Mouse (Mus musculus): ENCODE data around the gene Hic2. TPM values are rescaled to one million over a fixed set of nuclear protein-coding genes. Genes with fewer than 3 reads are reported as not detected.

The Hic2 gene
- polyA plus RNA-seq, 1 experiment from 2014 or later: 2.1 TPM

GRCm38 (mm10) chr16:17300818-17301217, 67.4 kb downstream of the Hic2 start:
- no peak overlapping the region for H3K9ac ChIP-seq (ENCODE audit: low read depth, low read length)
- no peak for DNase-seq (ENCODE audit: low spot score)
- H3K27me3 ChIP-seq (ENCODE audit: insufficient read depth, low read length): no peaks in the 10 kb centered on the region
- no peak overlapping the region for H3K4me2 ChIP-seq (ENCODE audit: low read length)
- peaks cover 47% of the 10 kb centered on the region for H3K36me3 ChIP-seq (ENCODE audit: insufficient read depth, low read length)
- no peak for TF ChIP-seq CTCF (IDR thresholded peaks at IDR 0.05; ENCODE audit: low read depth)
- no peaks in the 10 kb centered on the region for H3K9me3 ChIP-seq (replicated peaks; ENCODE audit: low read length)
- no peak overlapping the region for H3K27ac ChIP-seq
- H3K4me3 ChIP-seq (replicated peaks; ENCODE audit: low read depth, low read length): no peak overlapping the region
- ATAC-seq (replicated peaks; ENCODE audit: low FRiP score, low read depth): no peak
- no peaks in the 10 kb centered on the region for H3K4me1 ChIP-seq (replicated peaks; ENCODE audit: insufficient read depth, low read length)
- 95% methylated on average over 3 of the region's 3 CpGs for WGBS

DNA sequence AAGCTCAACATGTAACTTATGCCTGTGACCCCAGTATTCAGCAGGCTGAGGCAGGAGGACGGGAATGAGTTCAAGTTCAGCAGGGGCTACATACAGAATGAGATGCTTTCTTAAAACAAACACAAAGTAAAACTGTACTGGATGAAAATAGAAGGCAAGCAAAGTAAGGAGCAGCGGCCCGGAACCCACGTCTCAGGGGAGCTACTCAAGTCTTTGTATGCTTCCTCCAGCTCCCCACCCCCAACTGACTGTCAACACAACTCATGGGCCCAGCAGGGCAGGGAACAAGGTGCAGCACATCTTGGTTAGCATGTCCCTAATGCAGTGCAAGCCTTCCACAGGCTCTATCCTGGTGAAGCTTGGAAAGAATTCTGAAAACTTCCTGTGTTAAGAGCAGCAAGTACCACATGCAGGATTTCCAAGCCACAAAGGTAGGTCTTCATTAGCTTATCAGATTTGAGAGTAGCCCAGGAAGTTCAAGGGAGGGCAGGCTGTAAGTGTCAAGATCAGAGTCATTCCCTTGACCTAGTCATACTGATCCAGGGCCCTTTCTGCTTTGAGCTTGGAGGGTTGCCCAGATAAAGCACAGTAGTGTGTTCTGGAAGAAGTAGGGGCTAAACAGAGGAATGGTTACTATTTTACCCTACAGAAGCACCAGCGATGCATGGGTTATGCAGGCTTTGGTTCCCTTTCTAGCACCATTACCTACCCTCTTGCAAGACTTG, 70.3 kb downstream of the Hic2 start:
- H3K4me1 ChIP-seq (replicated peaks; ENCODE audit: insufficient read depth, low read length): no peaks in the 10 kb centered on the region
- no peaks in the 10 kb centered on the region for H3K9me3 ChIP-seq (replicated peaks; ENCODE audit: low read length)
- WGBS: 75% methylated on average over 5 of the region's 5 CpGs
- H3K27ac ChIP-seq: no peak overlapping the region
- no peaks in the 10 kb centered on the region for H3K27me3 ChIP-seq (ENCODE audit: insufficient read depth, low read length)
- H3K4me2 ChIP-seq (ENCODE audit: low read length): no peak overlapping the region
- peaks cover 41% of the 10 kb centered on the region for H3K36me3 ChIP-seq (ENCODE audit: insufficient read depth, low read length)
- no peak for TF ChIP-seq CTCF (IDR thresholded peaks at IDR 0.05; ENCODE audit: low read depth)
- ATAC-seq (replicated peaks; ENCODE audit: low FRiP score, low read depth) (no peak), DNase-seq (ENCODE audit: low spot score) (no peak)
- H3K4me3 ChIP-seq (replicated peaks; ENCODE audit: low read depth, low read length): no peak overlapping the region
- H3K9ac ChIP-seq (ENCODE audit: low read depth, low read length): no peak overlapping the region

DNA sequence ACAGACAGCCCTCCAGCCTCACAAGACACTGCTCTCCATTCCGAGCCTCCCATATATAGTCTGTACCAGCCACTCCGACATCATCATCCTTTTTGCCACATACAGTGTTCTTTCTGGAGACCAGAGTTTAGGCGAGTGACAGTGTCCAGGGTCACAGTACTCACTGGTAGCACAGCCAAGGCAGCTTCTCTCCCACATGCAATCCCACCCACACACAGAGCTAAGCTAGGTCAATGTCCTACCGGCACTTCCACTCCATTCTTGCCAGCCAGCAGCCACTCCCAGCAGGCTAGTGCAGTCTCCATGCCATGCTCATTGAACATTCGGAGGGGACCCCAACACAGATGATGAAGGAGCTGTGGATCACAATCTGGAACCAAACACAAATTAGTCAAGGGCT, 74.1 kb downstream of the Hic2 start:
- DNase-seq (ENCODE audit: low spot score): no peak
- no peak overlapping the region for H3K9ac ChIP-seq (ENCODE audit: low read depth, low read length)
- no peak for TF ChIP-seq CTCF (IDR thresholded peaks at IDR 0.05; ENCODE audit: low read depth)
- H3K36me3 ChIP-seq (ENCODE audit: insufficient read depth, low read length): peaks cover 39% of the 10 kb centered on the region
- no peak for ATAC-seq (replicated peaks; ENCODE audit: low FRiP score, low read depth)
- no peaks in the 10 kb centered on the region for H3K27me3 ChIP-seq (ENCODE audit: insufficient read depth, low read length)
- no peak overlapping the region for H3K27ac ChIP-seq
- no peaks in the 10 kb centered on the region for H3K4me1 ChIP-seq (replicated peaks; ENCODE audit: insufficient read depth, low read length)
- H3K4me3 ChIP-seq (replicated peaks; ENCODE audit: low read depth, low read length): no peak overlapping the region
- no peak overlapping the region for H3K4me2 ChIP-seq (ENCODE audit: low read length)
- 90% methylated on average over 5 of the region's 5 CpGs for WGBS
- no peaks in the 10 kb centered on the region for H3K9me3 ChIP-seq (replicated peaks; ENCODE audit: low read length)

DNA sequence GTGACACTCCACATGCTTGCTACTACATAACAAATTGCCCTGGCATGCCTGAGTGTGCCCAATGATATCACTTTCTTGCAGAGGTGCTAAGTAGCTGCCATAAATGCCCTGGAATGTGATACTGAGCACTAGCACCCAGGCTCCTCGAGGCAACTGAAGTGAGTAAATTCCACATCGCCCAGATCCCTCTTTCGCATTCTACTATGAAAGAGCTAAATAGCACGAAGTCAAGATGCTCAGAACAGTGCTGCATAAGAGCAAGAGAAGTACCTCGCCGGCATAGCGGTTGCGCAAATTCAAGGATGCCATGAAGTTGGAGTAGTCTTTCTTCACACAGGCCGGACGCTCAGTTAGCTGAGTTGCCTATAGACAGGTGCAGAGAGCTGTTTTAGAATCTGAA, 75.7 kb downstream of the Hic2 start:
- Histone ChIP-seq H3K36me3 (ENCODE audit: insufficient read depth, low read length) (peaks cover 33% of the 10 kb centered on the region), H3K9me3 (replicated peaks; ENCODE audit: low read length) (no peaks in the 10 kb centered on the region), H3K4me2 (ENCODE audit: low read length) (no peak overlapping the region), H3K27ac (no peak overlapping the region), H3K9ac (ENCODE audit: low read depth, low read length) (no peak overlapping the region), H3K4me1 (replicated peaks; ENCODE audit: insufficient read depth, low read length) (no peaks in the 10 kb centered on the region), H3K4me3 (replicated peaks; ENCODE audit: low read depth, low read length) (no peak overlapping the region), H3K27me3 (ENCODE audit: insufficient read depth, low read length) (no peaks in the 10 kb centered on the region)
- ATAC-seq (replicated peaks; ENCODE audit: low FRiP score, low read depth) (no peak), DNase-seq (ENCODE audit: low spot score) (no peak)
- WGBS: 89% methylated on average over 10 of the region's 10 CpGs
- no peak for TF ChIP-seq CTCF (IDR thresholded peaks at IDR 0.05; ENCODE audit: low read depth)

DNA sequence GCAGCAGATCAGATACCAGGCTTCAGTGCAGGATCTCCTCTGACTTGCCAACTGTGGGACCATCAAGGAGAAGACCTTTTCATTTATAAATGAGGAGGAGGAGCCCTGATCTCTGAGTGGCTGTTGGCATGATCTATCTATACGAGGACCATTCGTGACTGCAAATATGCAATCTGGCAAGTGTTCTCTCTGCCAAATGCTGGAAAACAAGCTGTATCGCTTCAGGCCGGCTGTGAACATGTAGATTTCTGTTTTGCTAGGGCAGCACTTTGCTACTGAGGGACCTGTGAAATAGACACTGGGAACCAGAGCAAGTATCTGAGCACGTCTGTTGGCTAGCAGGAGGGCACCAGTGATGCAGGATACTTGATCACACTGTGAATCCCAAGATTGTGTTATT, 79.2 kb downstream of the Hic2 start:
- Histone ChIP-seq H3K4me2 (ENCODE audit: low read length) (no peak overlapping the region), H3K36me3 (ENCODE audit: insufficient read depth, low read length) (peaks cover 47% of the 10 kb centered on the region), H3K9me3 (replicated peaks; ENCODE audit: low read length) (no peaks in the 10 kb centered on the region), H3K4me3 (replicated peaks; ENCODE audit: low read depth, low read length) (no peak overlapping the region), H3K4me1 (replicated peaks; ENCODE audit: insufficient read depth, low read length) (no peaks in the 10 kb centered on the region), H3K27ac (no peak overlapping the region), H3K9ac (ENCODE audit: low read depth, low read length) (no peak overlapping the region), H3K27me3 (ENCODE audit: insufficient read depth, low read length) (no peaks in the 10 kb centered on the region)
- DNase-seq (ENCODE audit: low spot score) (no peak), ATAC-seq (replicated peaks; ENCODE audit: low FRiP score, low read depth) (no peak)
- 95% methylated on average over 5 of the region's 5 CpGs for WGBS
- TF ChIP-seq CTCF (IDR thresholded peaks at IDR 0.05; ENCODE audit: low read depth): no peak

Other genes starting within 250 kb of the Hic2 start
- gene Ypel1, start 163.9 kb upstream of the Hic2 start, polyA plus RNA-seq (2015; fragmentation: Nextera tagmentation; extraction: Ambion mirVana): 30.5 and 32.5 TPM in 2 replicates
- 101 and 111 TPM in 2 replicates for gene Ppil2, start 122.3 kb upstream of the Hic2 start, polyA plus RNA-seq (2015; fragmentation: Nextera tagmentation; extraction: Ambion mirVana)
- gene 2610318N02Rik, start 108.4 kb upstream of the Hic2 start, polyA plus RNA-seq (2015; fragmentation: Nextera tagmentation; extraction: Ambion mirVana): 16.9 and 17.5 TPM in 2 replicates
- gene Sdf2l1, start 101.2 kb upstream of the Hic2 start, polyA plus RNA-seq (2015; fragmentation: Nextera tagmentation; extraction: Ambion mirVana): 46.1 and 47.0 TPM in 2 replicates
- 9.0 and 9.1 TPM in 2 replicates for gene Ydjc, start 89.0 kb upstream of the Hic2 start, polyA plus RNA-seq (2015; fragmentation: Nextera tagmentation; extraction: Ambion mirVana)
- 0.26 and 0.34 TPM in 2 replicates for gene Ccdc116, start 86.3 kb upstream of the Hic2 start, polyA plus RNA-seq (2015; fragmentation: Nextera tagmentation; extraction: Ambion mirVana)
- gene Ube2l3, start 30.9 kb upstream of the Hic2 start, polyA plus RNA-seq (2015; fragmentation: Nextera tagmentation; extraction: Ambion mirVana): 316 and 327 TPM in 2 replicates
- 0.26 and 0.28 TPM in 2 replicates for gene Rimbp3, start 25.0 kb upstream of the Hic2 start, polyA plus RNA-seq (2015; fragmentation: Nextera tagmentation; extraction: Ambion mirVana)
- 12.4 and 15.9 TPM in 2 replicates for gene Tmem191c, start 42.5 kb downstream of the Hic2 start, polyA plus RNA-seq (2015; fragmentation: Nextera tagmentation; extraction: Ambion mirVana)
- 0.14 and 0.21 TPM in 2 replicates for gene Serpind1, start 97.8 kb downstream of the Hic2 start, polyA plus RNA-seq (2015; fragmentation: Nextera tagmentation; extraction: Ambion mirVana)
- 11.9 and 12.8 TPM in 2 replicates for gene Snap29, start 172.4 kb downstream of the Hic2 start, polyA plus RNA-seq (2015; fragmentation: Nextera tagmentation; extraction: Ambion mirVana)
- gene Pi4ka, start 172.7 kb downstream of the Hic2 start, polyA plus RNA-seq (2015; fragmentation: Nextera tagmentation; extraction: Ambion mirVana): 27.3 and 28.5 TPM in 2 replicates
- 50.7 and 51.3 TPM in 2 replicates for gene Crkl, start 218.4 kb downstream of the Hic2 start, polyA plus RNA-seq (2015; fragmentation: Nextera tagmentation; extraction: Ambion mirVana)